Mouse (Mus musculus) 3T3-L1 (cell line): ENCODE measurements at regions not wholly inside any gene's neighbourhood (a gene's known extent, or its start where the extent isn't known, plus 50 kb on each side); places are given as distances from the start of the nearest gene placed in this dataset.

Source experiments
- DNase-seq: peaks from one replicate; pipeline ENCODE4 v3.0.0-alpha.2; 2015; ENCODE audit warnings: low read depth, low spot score

DNA sequence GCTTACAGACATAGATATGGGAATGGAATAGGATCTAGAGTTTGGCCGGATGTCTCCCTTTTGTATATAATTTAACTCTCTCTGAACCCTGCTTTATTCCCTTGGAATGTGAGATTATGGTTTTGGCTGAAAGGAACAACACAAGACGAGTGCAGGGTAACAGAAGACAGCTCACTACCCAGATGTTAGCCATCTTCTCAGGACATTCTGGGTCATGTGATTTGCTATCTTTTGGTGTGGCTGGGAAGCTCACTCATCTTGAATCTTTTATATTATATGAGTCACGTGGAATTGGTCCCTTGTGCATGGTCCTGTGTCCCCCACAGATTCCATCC is 108.6 kb upstream of the Tmc3 start:
- no peak for DNase-seq

DNA sequence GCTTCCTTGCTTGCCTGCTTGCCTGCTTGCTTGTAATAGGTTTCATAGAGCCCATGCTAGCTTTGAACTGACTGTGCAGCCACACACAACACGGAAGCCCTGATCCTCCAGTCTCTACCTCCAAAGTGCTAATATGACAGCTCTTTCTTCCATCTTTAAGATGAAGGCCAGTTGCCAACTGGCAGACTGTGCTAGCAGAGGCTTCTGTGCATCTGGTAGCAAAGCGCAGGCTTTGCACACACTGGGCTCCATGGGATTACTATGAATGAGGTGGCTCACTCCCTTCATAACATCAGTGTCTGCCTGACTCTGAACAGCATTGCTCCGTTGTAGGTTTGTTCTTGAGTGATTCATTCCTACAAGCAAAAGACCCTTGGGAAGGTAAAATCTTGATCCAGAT is 107.9 kb upstream of the Tmc3 start:
- no peak for DNase-seq

DNA sequence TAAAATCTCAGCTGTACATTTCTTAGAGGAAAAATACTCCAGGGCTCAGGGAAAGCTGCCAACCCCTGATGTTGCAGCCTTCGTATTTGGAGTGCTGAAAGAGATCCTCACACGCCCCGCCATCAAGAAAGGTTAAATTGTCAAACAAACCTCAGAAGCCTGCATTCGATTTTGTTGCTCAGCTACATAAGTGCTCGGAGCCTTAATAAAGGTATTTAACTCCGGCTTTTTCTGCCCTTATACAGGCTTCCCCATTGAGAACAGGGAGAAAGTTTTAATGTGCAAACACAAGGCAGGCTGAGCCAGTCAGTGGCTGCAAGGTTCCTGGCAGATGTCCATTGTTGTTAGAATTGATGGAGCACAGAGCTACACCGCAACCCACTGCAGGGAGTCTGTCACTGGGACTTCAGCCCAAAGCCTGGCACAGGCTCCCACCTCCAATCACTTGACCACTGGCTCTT is 107.0 kb upstream of the Tmc3 start:
- DNase-seq, result peak; percentile 3

DNA sequence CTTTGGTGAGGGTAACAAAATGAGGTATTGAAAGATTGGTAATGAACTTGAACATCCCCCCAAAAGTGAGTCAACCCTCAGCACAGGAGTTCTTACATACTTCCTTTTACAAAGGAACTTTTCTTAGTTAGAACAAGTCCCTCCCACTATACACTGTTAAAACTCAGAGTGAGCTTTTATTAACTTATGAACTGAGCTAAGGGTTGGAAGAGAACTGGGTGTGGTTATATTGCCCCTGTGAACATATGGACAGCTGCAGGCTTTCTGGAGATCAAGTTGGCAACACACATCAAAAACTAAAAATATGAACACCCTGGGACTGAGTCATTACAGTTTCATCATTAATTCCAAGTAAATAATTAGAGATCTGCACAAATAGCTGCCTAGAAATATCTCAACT is 103.1 kb upstream of the Tmc3 start:
- DNase-seq, result no peak

DNA sequence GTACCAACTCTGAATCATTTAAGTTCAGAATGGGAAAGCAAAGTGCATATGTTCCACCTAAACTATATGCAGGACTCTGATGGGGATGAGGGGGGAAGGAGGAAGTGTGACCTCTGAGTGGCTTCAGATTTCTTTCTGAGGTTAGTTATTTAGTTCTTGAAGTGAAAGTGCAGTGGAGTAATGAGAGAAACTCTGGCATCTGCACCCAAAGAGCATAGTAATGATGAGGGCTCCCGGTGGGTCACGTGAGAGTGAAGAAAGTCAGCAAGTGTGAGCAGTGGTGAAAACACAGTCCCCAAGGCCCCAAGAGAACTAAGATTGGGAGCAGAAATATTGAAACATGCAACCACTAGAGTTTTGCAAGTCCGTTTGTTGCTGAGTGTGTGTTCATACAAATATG is 102.5 kb upstream of the Tmc3 start:
- no peak for DNase-seq

DNA sequence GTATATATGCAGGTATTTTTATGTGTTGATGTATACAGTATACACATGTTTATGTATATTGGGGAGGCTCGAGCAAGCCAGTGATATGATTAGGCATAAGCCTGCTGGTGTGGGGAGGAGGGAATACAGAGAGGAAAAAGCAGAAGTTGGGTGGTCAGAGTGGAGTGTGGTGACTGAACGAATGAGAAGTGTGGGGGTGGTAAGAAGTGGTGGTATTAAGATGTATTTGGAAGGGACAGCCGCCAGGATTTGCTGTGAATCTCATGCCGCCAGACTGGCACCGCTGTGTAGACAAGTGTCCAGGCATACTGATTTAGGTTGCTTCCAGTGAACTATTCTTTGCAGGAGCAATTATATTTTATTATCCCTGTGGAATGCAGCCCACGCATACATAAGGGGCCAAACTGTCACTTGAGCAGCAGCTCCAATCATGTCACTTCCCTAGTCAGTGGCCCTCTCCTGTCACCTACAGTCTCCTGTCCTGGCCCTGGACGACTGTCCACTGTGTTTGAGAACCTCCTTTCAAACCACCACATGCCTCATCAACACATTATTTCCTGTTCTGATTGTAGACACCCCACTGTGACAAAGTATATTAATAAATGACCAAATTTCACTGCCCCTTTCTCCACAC is 101.9 kb upstream of the Tmc3 start:
- no peak for DNase-seq

DNA sequence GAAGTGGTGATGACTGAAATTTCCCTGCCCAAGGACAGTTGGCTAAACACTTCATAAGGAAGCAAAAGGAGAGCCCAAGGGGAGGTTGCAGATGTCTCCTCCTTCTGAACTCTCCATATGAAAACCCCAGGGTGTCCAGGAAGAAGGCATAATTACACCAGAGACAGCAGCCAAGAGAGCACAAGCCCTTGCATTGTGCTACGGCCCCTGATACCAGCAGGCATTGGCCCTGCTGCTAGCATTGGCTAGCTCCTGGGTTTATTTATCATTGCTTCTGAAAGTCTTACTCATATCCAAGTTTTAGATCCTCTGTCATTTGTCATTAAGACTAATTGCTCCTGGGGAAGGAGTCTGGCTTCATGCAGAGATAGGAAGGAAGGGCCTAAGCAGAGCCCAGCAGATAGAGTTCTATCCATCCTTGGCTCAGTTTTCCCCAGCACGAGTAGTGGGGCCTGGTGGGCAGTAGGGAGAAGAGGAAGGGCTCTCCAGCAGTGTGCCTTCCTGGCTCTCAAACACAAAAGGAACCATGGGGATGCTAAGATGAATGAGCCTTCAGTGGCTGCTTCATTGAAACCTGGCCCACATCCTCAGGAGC is 98.5 kb upstream of the Tmc3 start:
- no peak for DNase-seq

DNA sequence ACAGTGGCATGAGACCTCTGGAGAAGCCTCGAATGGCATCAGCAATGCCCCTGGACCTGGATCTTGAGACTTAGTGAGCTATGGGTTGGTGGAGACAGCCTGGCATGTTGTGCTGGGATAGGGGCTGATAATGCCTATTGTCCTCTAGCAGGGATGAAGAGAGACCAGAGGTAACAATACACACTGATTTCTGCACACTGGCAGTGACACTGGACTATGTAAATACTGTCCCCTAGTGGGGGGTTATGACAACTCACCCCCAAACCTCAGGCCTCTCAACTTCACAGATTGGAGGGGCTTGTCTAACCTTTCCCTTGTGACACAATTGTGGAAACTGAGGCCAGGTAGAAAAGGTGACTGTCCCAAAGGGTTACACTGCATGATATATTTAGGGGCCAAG is 94.9 kb upstream of the Tmc3 start:
- DNase-seq, result peak; percentile 49

DNA sequence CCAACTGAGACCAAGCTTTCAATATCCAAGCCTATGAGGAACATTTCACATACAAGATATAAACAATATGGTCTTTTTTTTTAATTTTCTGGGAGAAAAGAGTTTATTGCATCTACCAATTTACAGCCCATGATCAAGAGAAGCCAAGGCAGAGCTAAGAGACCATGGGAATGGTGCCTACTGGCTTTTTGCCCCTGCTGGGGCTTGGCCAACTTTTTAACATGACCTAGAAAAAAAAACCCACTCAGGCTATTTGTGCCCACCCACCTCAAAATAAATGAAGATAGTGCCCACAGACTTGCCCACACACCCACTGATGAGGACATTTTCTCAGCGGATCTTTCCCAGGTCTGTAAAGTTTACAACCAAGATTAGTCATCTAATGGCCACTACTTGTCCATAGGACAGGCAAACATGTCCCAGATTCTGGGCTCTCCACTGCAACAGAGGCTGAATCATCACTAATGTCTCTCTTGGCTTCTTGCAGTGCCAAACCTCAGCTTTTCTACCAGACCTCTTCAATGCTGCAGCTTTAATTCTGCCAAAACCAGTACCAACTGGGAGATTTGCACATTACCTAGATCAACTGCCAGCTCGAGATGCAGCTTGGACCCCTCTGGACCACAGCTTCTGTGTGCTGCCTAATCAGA is 79.6 kb upstream of the Tmc3 start:
- peak; percentile 10 for DNase-seq

DNA sequence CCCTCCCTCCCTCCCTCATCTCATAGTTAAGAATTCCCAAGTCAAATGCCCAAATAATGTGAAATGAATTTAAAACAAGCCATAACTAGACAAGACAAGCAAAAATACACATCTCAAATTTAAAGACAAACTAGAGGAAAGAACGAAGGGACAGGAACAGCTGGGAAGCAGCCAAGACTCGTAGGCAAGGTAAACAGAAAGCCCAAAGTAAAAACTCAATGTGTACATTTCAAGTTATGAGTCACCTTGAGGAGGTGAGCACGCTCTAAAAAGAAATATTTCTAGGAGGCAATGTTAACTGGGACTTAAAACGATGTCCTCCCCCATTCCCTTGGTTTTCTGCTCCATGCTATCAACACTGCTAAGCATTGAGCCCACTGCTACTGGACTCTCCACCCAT is 68.4 kb upstream of the Tmc3 start:
- DNase-seq, result no peak

DNA sequence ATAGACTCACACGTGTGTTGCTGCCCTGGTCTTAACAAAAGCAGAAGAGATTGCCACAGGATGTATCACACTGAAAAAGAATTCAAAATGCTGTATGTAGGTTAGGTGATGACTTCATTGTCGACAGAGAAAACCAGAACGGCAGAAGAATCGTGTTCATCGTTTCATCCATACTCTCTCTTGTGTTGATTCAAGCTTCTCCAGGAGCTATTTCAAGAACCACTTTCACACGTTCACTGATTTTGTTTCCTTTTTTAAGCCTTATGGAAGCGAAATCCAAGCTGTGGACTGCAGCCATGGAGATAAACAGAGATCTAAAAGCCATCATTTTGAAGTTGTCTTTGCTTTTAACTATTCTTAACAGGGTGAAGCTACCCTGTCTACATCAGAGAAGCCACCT is 63.2 kb upstream of the Tmc3 start:
- no peak for DNase-seq
